Mouse (Mus musculus): ENCODE measurements at regions not wholly inside any gene's neighbourhood (a gene's known extent, or its start where the extent isn't known, plus 50 kb on each side); places are given as distances from the start of the nearest gene placed in this dataset.

GRCm38 (mm10) chr10:120553097-120553453, 76.8 kb upstream of the Hmga2 start:
- peaks cover 0 to 3% of the 10 kb centered on the region in 2 experiments; a peak in 1 of 4 replicates for H3K4me1 ChIP-seq (ENCODE audit: control insufficient read depth in 2 of 2, insufficient read depth in 2 of 2, low read length in 2 of 2, poor library complexity in 1 of 2)
- TF ChIP-seq HCFC1 (IDR thresholded peaks at IDR 0.05; ENCODE audit: borderline replicate concordance, insufficient read depth, low read length), result no peak
- H3K9me3 ChIP-seq (ENCODE audit: control insufficient read depth, insufficient read depth, low read depth, low read length), result no peaks in the 10 kb centered on the region
- H3K9ac ChIP-seq (ENCODE audit: insufficient read depth, low read depth, low read length, poor library complexity, severe bottlenecking), result peak overlapping the region; percentile 75
- peak; percentile 75 for DNase-seq (ENCODE audit: low read depth, low spot score)
- no peaks in the 10 kb centered on the region for H3K36me3 ChIP-seq (ENCODE audit: control insufficient read depth, insufficient read depth, low read length, poor library complexity, severe bottlenecking)
- in situ Hi-C loops (cut with MboI; ENCODE audit: low sequenced_read_pairs in 2 of 2, unreplicated experiment in 2 of 2), result no loop called here
- H3K27ac ChIP-seq (ENCODE audit: insufficient read depth, low read depth, low read length, poor library complexity, severe bottlenecking), result no peak overlapping the region
- peak overlapping the region; percentile 69 to 80 for H3K4me3 ChIP-seq (ENCODE audit: insufficient read depth in 1 of 2, low read depth in 1 of 2, low read length in 2 of 2, poor library complexity in 1 of 2, severe bottlenecking in 1 of 2)

- TF ChIP-seq ZC3H11A (IDR thresholded peaks at IDR 0.05; ENCODE audit: borderline replicate concordance, low read depth, low read length) (no peak), CHD2 (IDR thresholded peaks at IDR 0.05; ENCODE audit: low read depth, low read length) (no peak), HCFC1 (IDR thresholded peaks at IDR 0.05; ENCODE audit: borderline replicate concordance, insufficient read depth, low read length) (no peak), ZNF384 (IDR thresholded peaks at IDR 0.05; ENCODE audit: low read depth, low read length) (no peak), MAFK (IDR thresholded peaks at IDR 0.05; ENCODE audit: insufficient read depth, low read depth, low read length) (no peak)
These were observed 76.2 kb upstream of the Hmga2 start for GRCm38 (mm10) chr10:120552341-120553096.

GRCm38 (mm10) chr10:120551851-120552281, 75.6 kb upstream of the Hmga2 start:
- Histone ChIP-seq H3K4me1 (ENCODE audit: control insufficient read depth in 2 of 2, insufficient read depth in 2 of 2, low read length in 2 of 2, poor library complexity in 1 of 2) (peaks cover 0 to 5% of the 10 kb centered on the region in 2 experiments; a peak in 1 of 4 replicates), H3K9me3 (ENCODE audit: control insufficient read depth, insufficient read depth, low read depth, low read length) (no peaks in the 10 kb centered on the region), H3K27ac (ENCODE audit: insufficient read depth, low read depth, low read length, poor library complexity, severe bottlenecking) (no peak overlapping the region), H3K36me3 (ENCODE audit: control insufficient read depth, insufficient read depth, low read length, poor library complexity, severe bottlenecking) (no peaks in the 10 kb centered on the region), H3K9ac (ENCODE audit: insufficient read depth, low read depth, low read length, poor library complexity, severe bottlenecking) (no peak overlapping the region), H3K4me3 (ENCODE audit: insufficient read depth in 1 of 2, low read depth in 1 of 2, low read length in 2 of 2, poor library complexity in 1 of 2, severe bottlenecking in 1 of 2) (peak overlapping the region; percentile 69 to 80)
- TF ChIP-seq MAFK (IDR thresholded peaks at IDR 0.05; ENCODE audit: insufficient read depth, low read depth, low read length), result no peak
- no peak for TF ChIP-seq HCFC1 (IDR thresholded peaks at IDR 0.05; ENCODE audit: borderline replicate concordance, insufficient read depth, low read length)
- TF ChIP-seq ZNF384 (IDR thresholded peaks at IDR 0.05; ENCODE audit: low read depth, low read length), result no peak
- TF ChIP-seq CHD2 (IDR thresholded peaks at IDR 0.05; ENCODE audit: low read depth, low read length), result no peak
- no peak for TF ChIP-seq ZC3H11A (IDR thresholded peaks at IDR 0.05; ENCODE audit: borderline replicate concordance, low read depth, low read length)
- no peak for DNase-seq (ENCODE audit: low read depth, low spot score)
- in situ Hi-C loops (cut with MboI; ENCODE audit: low sequenced_read_pairs in 2 of 2, unreplicated experiment in 2 of 2), result no loop called here

More at GRCm38 (mm10) chr10:120552341-120553096, 76.2 kb upstream of the Hmga2 start:
- peak; percentile 17 for DNase-seq (ENCODE audit: low read depth, low spot score)
- Histone ChIP-seq H3K4me3 (ENCODE audit: insufficient read depth in 1 of 2, low read depth in 1 of 2, low read length in 2 of 2, poor library complexity in 1 of 2, severe bottlenecking in 1 of 2) (peak overlapping the region; percentile 69 to 80), H3K9ac (ENCODE audit: insufficient read depth, low read depth, low read length, poor library complexity, severe bottlenecking) (peak overlapping the region; percentile 75), H3K4me1 (ENCODE audit: control insufficient read depth in 2 of 2, insufficient read depth in 2 of 2, low read length in 2 of 2, poor library complexity in 1 of 2) (peaks cover 0 to 3% of the 10 kb centered on the region in 2 experiments; a peak in 1 of 4 replicates), H3K9me3 (ENCODE audit: control insufficient read depth, insufficient read depth, low read depth, low read length) (no peaks in the 10 kb centered on the region), H3K27ac (ENCODE audit: insufficient read depth, low read depth, low read length, poor library complexity, severe bottlenecking) (no peak overlapping the region), H3K36me3 (ENCODE audit: control insufficient read depth, insufficient read depth, low read length, poor library complexity, severe bottlenecking) (no peaks in the 10 kb centered on the region)
- in situ Hi-C loops (cut with MboI; ENCODE audit: low sequenced_read_pairs in 2 of 2, unreplicated experiment in 2 of 2), result no loop called here

GRCm38 (mm10) chr10:120547164-120547563, 70.9 kb upstream of the Hmga2 start:
- Histone ChIP-seq H3K36me3 (ENCODE audit: control insufficient read depth, insufficient read depth, low read length, poor library complexity, severe bottlenecking) (no peaks in the 10 kb centered on the region), H3K27ac (ENCODE audit: insufficient read depth, low read depth, low read length, poor library complexity, severe bottlenecking) (no peak overlapping the region), H3K4me1 (ENCODE audit: control insufficient read depth in 2 of 2, insufficient read depth in 2 of 2, low read length in 2 of 2, poor library complexity in 1 of 2) (peaks cover 0 to 4% of the 10 kb centered on the region in 2 experiments; a peak in 1 of 4 replicates), H3K9me3 (ENCODE audit: control insufficient read depth, insufficient read depth, low read depth, low read length) (no peaks in the 10 kb centered on the region), H3K9ac (ENCODE audit: insufficient read depth, low read depth, low read length, poor library complexity, severe bottlenecking) (no peak overlapping the region), H3K4me3 (ENCODE audit: insufficient read depth in 1 of 2, low read depth in 1 of 2, low read length in 2 of 2, poor library complexity in 1 of 2, severe bottlenecking in 1 of 2) (no peak overlapping the region)
- in situ Hi-C loops (cut with MboI; ENCODE audit: low sequenced_read_pairs in 2 of 2, unreplicated experiment in 2 of 2), result no loop called here
- no peak for TF ChIP-seq CHD2 (IDR thresholded peaks at IDR 0.05; ENCODE audit: low read depth, low read length)
- TF ChIP-seq MAFK (IDR thresholded peaks at IDR 0.05; ENCODE audit: insufficient read depth, low read depth, low read length), result no peak
- TF ChIP-seq HCFC1 (IDR thresholded peaks at IDR 0.05; ENCODE audit: borderline replicate concordance, insufficient read depth, low read length), result no peak
- no peak for TF ChIP-seq ZC3H11A (IDR thresholded peaks at IDR 0.05; ENCODE audit: borderline replicate concordance, low read depth, low read length)
- TF ChIP-seq ZNF384 (IDR thresholded peaks at IDR 0.05; ENCODE audit: low read depth, low read length), result no peak
- no peak for DNase-seq (ENCODE audit: low read depth, low spot score)

Measured in ES-E14 (cell line).